Comparison of ENCODE assay signal across 22 mouse cellular contexts in the genomic region with DNA sequence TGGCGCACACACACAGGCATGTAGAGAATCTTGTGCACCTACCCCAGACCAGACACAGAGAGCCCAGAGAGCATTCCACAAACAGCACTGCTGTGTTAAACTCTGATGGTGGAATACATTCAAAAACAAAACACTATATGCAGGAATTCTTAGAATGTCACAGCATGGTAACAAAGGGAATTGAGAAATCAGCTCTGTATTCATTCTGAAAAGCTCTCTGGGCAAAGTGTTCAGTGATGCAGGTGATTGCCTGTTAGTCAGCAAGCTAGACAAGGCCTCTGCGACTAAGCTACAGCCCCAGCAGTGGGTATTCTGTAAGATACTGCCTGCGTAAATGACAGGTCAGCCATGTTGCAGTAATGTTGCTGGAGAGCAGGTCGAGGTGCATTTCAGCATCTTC. TPM values are rescaled to one million over a fixed set of nuclear protein-coding genes. Genes with fewer than 3 reads are reported as not detected.
DNase-seq lines count a peak whose midpoint lies in the region; ATAC-seq and TF ChIP-seq lines count a peak whose summit lies in the region.
"Had no signal": no experiment of that assay in that cellular context is flagged by ENCODE, and none has a peak within 500 bp of the region (broad histone marks: within the 10 kb centered on the region; RNA-seq: fewer than 3 reads in every experiment).

No protein-coding gene starts in this region.

- no peak for TF ChIP-seq POLR2A in testis, adult 2 months (IDR thresholded peaks at IDR 0.05; ENCODE audit: control insufficient read depth, low read depth, low read length)

- peak overlapping the region; percentile 69 for H3K4me3 ChIP-seq in testis, adult 2 months (ENCODE audit: control insufficient read depth, low read depth, low read length)
- H3K4me3 ChIP-seq: embryonic facial prominence, embryonic 10.5 days; embryonic facial prominence, embryonic 12.5 days; forebrain, embryonic 13.5 days; forebrain, embryonic 15.5 days had no signal

- H3K4me1 ChIP-seq in testis, adult 2 months (ENCODE audit: control insufficient read depth, insufficient read depth, low read length) = no peaks in the 10 kb centered on the region
- H3K4me1 ChIP-seq: embryonic facial prominence, embryonic 10.5 days; embryonic facial prominence, embryonic 12.5 days; forebrain, embryonic 13.5 days; forebrain, embryonic 15.5 days had no signal

- no peak for ATAC-seq in frontal cortex, adult (ENCODE audit: low TSS enrichment)
- ATAC-seq: activated CD4-positive, CD25-positive, alpha-beta regulatory T cell, adult 4 months; CD4-positive, CD25-positive, alpha-beta regulatory T cell, adult 4 months; forebrain, embryonic 15.5 days; forebrain, postnatal 0 days had no signal

- no peaks in the 10 kb centered on the region for H3K27me3 ChIP-seq in testis, adult 2 months (ENCODE audit: control insufficient read depth, insufficient read depth, low read length)
- H3K27me3 ChIP-seq: CH12.LX; embryonic facial prominence, embryonic 12.5 days; forebrain, embryonic 13.5 days; forebrain, embryonic 15.5 days had no signal

- no peaks in the 10 kb centered on the region; the same call in 1 of the 2 replicates for H3K36me3 ChIP-seq in testis, adult 2 months (ENCODE audit: control insufficient read depth, insufficient read depth, low read length)

- no peak for DNase-seq in testis, postnatal 10 days (ENCODE audit: low spot score)
- DNase-seq in R1 (ENCODE audit: low read depth, low spot score) = peak; percentile 92
- DNase-seq in urinary bladder, postnatal 36 days (ENCODE audit: low spot score in 2 of 2) = no peak
- DNase-seq: adrenal gland, adult 8-10 months; adrenal gland, postnatal 14 days; adrenal gland, postnatal 36 days; B cell, adult 2 months; cerebellum, adult 11-12 months; cerebellum, adult 2 months; cerebellum, adult 9-10 months; cerebellum, postnatal 10 days; cerebellum, postnatal 25 days; forebrain, postnatal 0 days had no signal

- H3K27ac ChIP-seq in testis, adult 2 months (ENCODE audit: control insufficient read depth, insufficient read depth, low read depth, low read length) = no peak overlapping the region
- H3K27ac ChIP-seq: embryonic facial prominence, embryonic 10.5 days; embryonic facial prominence, embryonic 12.5 days; forebrain, embryonic 13.5 days; forebrain, embryonic 15.5 days had no signal

- no peak for TF ChIP-seq CTCF in testis, adult 2 months (IDR thresholded peaks at IDR 0.05; ENCODE audit: control insufficient read depth, insufficient read depth, insufficient replicate concordance, low read depth, low read length)

RNA-seq across cellular contexts. Expression of a gene that starts 33.3 kb away (rescaled TPM):
- polyA plus RNA-seq in testis, adult 2 months (2012; rRNA removed) = 8.0 and 9.1 TPM in 2 replicates

RNA-seq across cellular contexts. Expression of a gene that starts 35.5 kb away (rescaled TPM):
- 95.4 and 97.4 TPM in 2 replicates for polyA plus RNA-seq in testis, adult 2 months (2012; rRNA removed)
